Mouse (Mus musculus) forebrain, embryonic 12.5 days (tissue): ENCODE results near the gene Smad3. TPM values are rescaled to one million over a fixed set of nuclear protein-coding genes. Genes with fewer than 3 reads are reported as not detected.

Source experiments
- ATAC-seq: fragments of 200-750 bp; cut with Nextera tagmentation; 2 replicates; pipeline ENCODE4 v1.8.0; 2017; ENCODE audit warnings: moderate TSS enrichment; ENCODE audit not compliant: low FRiP score
- H3K27ac ChIP-seq: fragments of 300-500 bp; sonication (generic); 2 replicates; pipeline ENCODE4 v1.5.1; 2016; ENCODE audit warnings: mild to moderate bottlenecking
- H3K27me3 ChIP-seq: fragments of 300-500 bp; sonication (generic); 2 replicates; pipeline ENCODE4 v1.6.1; 2016; ENCODE audit warnings: mild to moderate bottlenecking
- H3K36me3 ChIP-seq: fragments of 300-500 bp; sonication (generic); replicated peaks from 2 replicates; pipeline ENCODE4 v1.6.1; 2016; ENCODE audit warnings: mild to moderate bottlenecking
- H3K4me1 ChIP-seq: fragments of 300-500 bp; sonication (generic); 2 replicates; pipeline ENCODE4 v1.6.1; 2016
- H3K4me2 ChIP-seq: fragments of 300-500 bp; sonication (generic); 2 replicates; pipeline ENCODE4 v1.6.1; 2016; ENCODE audit warnings: mild to moderate bottlenecking, moderate library complexity
- H3K4me3 ChIP-seq: fragments of 300-500 bp; sonication (generic); replicated peaks from 2 replicates; pipeline ENCODE4 v1.5.1; 2016; ENCODE audit warnings: mild to moderate bottlenecking
- H3K9ac ChIP-seq: fragments of 300-500 bp; sonication (generic); 2 replicates; pipeline ENCODE4 v1.6.1; 2016; ENCODE audit warnings: mild to moderate bottlenecking
- H3K9me3 ChIP-seq: fragments of 300-500 bp; sonication (generic); 2 replicates; pipeline ENCODE4 v1.6.1; 2016
- WGBS: fragments of 180-500 bp; shearing (Covaris S2); methylation state at CpG from one replicate; pipeline ENCODE4 v1.1.7; 2016; 5-methylcytosine and 5-hydroxymethylcytosine counted together
- polyA plus RNA-seq: library from polyadenylated mRNA; unstranded; fragments of >200 nt; fragmentation: Nextera tagmentation; extraction: Ambion mirVana; gene quantifications from 2 replicates; pipeline ENCODE4 v1.2.1, GENCODE M21; 2016

The Smad3 gene
- polyA plus RNA-seq, 1 experiment from 2014 or later: 23.1 TPM

DNA sequence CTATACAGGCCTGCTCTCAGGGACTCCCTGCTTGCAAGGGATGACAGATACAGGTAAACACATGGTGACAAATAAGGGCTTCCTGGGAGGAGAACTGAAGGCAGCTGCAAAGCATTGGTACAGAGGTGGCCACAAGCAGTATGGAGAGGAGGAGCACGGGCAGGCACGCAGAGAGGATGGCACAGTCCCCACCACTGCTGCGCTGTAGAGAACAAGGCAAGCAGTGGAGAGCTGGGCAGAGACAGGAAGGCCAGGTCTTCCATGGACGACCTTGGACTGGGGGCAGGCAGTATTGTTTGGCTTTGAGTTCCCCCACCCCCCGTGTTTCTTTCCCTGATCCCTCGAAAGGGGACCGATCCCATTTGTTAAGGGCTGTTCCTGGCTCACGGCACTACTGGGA lies 112.7 kb downstream of the Smad3 start:
- H3K27ac ChIP-seq: no peak overlapping the region
- no peaks in the 10 kb centered on the region for H3K4me1 ChIP-seq
- H3K9ac ChIP-seq: no peak overlapping the region
- WGBS: 88% methylated on average over 8 of the region's 8 CpGs
- H3K27me3 ChIP-seq: no peaks in the 10 kb centered on the region
- no peaks in the 10 kb centered on the region for H3K9me3 ChIP-seq
- H3K4me3 ChIP-seq: no peak overlapping the region
- H3K36me3 ChIP-seq: peaks cover 60% of the 10 kb centered on the region
- ATAC-seq: no peak
- H3K4me2 ChIP-seq: no peak overlapping the region

DNA sequence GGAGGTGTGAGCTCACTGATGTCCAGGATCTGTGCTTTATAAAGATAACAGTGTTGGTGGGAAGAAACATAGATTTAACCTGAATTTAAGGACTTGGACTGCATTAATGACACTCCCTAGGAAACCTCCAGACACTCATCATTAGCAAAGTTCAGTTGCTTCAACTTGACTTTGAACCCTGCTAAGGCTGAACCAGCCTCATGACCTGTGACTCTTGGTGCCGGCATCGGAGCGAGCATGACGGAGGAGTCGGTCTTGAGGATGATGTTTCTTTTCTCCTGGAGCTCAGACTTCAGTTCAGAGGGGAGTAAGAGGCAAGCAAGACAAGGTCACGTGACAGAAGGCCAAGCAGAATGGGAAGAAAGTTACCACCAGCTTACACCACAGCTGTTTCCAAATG lies 113.8 kb downstream of the Smad3 start:
- WGBS: 91% methylated on average over 6 of the region's 6 CpGs
- Histone ChIP-seq H3K36me3 (peaks cover 53% of the 10 kb centered on the region), H3K9ac (no peak overlapping the region), H3K4me1 (no peaks in the 10 kb centered on the region), H3K27ac (no peak overlapping the region), H3K4me2 (no peak overlapping the region), H3K4me3 (no peak overlapping the region), H3K27me3 (no peaks in the 10 kb centered on the region), H3K9me3 (no peaks in the 10 kb centered on the region)
- ATAC-seq: no peak

DNA sequence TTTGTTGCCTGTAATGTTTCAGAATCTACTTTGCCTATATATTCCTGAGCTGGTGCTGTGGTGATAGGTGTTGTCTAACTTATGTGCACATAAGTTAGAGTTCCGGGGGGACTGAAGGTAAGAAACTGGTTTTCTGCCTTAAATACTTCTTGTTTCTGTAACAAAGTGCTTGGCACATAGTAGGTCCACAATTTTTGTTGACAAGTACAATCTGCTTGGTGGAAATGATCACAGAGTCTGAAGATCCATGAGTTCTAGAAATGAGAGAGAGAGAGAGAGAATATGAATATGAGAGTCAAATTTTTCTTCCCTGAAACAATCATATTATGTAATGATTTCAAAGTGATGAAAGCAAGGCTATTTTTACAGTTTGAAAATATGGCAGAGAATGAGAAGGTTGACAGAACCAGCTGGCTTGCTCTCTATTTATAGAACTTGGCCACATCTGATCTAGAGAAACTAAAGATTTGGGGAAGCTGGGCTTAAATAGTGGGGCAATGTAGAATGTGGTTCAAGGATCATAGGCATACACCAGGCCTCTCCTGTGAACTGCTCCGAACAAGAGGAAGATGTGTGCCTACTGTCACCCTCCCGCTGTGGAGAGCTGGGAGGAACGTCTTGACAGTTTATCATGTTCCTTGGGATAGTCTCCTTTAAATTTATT lies 115.7 kb downstream of the Smad3 start:
- H3K9me3 ChIP-seq: no peaks in the 10 kb centered on the region
- no peak overlapping the region for H3K4me2 ChIP-seq
- ATAC-seq: no peak
- no peak overlapping the region for H3K4me3 ChIP-seq
- H3K27ac ChIP-seq: no peak overlapping the region
- 95% methylated on average over 4 of the region's 4 CpGs for WGBS
- peaks cover 43% of the 10 kb centered on the region for H3K36me3 ChIP-seq
- no peaks in the 10 kb centered on the region for H3K4me1 ChIP-seq
- H3K27me3 ChIP-seq: no peaks in the 10 kb centered on the region
- no peak overlapping the region for H3K9ac ChIP-seq

DNA sequence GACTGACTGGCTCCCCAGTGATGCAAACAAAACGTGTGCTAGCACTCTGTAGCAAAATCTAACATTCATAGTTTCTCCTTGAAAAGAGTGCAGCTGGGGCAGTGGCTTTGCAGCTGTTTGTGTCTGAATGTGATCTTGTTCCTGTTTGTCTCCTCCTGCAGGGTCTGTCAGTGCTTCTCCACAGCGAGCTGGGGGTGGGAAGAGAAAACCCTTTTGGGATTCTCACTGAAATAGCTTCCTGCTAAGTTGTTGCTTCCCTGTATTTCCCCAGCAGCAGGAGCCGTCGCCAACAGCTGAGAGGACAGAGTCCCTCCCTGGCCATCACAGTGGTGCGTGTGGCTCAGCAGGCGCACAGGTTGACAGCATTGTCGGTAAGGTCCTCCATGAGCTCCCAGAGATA lies 121.7 kb downstream of the Smad3 start:
- WGBS: 70% methylated on average over 7 of the region's 7 CpGs
- Histone ChIP-seq H3K4me1 (peaks cover 18% of the 10 kb centered on the region), H3K27ac (no peak overlapping the region), H3K4me2 (no peak overlapping the region), H3K9ac (no peak overlapping the region), H3K27me3 (no peaks in the 10 kb centered on the region), H3K4me3 (no peak overlapping the region), H3K9me3 (no peaks in the 10 kb centered on the region), H3K36me3 (peaks cover 25% of the 10 kb centered on the region)
- ATAC-seq: no peak

DNA sequence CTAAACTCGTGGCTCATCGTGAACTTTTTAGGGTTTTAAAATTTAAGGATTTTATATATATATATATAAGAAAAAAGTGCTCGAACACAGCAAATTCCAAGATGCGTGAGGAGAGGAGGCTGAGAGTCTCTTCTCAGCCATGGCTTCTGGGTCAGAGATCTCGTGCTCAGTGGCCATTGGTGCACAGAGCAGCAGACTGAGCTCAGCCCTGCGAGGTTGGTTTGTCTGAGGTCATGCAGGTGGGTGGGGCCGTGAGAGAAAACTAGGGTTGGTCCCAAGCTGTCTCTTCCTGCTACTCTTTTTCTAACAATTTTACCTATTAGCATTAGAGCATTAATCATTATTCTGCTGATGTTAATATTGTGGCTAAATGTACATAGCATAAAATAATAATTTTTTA lies 124.5 kb downstream of the Smad3 start:
- Histone ChIP-seq H3K36me3 (peaks cover 23% of the 10 kb centered on the region), H3K9me3 (no peaks in the 10 kb centered on the region)

DNA sequence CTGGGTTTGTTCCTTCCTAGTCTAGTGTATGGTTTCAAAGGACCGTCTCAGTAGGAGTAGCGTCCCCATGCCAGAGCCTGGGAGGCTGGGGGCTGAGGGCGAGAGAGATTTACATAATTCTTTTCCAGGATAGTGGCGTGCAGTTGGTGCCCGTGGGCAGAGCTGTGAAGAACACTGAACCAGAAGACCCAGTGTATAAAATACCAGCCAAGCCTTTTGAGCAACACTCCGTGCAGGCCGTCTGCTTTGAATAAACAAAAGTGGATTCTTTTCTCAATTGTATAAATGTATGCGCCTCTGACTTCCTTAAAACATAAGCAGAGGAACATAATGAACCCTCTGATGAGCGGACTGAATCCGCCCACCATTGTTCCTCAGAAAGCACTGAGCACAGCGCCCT lies 124.9 kb downstream of the Smad3 start:
- no peak overlapping the region; the same call in 1 of the 2 replicates for H3K27ac ChIP-seq
- H3K9ac ChIP-seq: peak overlapping the region; percentile 12; the same call in 1 of the 2 replicates
- H3K9me3 ChIP-seq: no peaks in the 10 kb centered on the region
- peaks cover 25% of the 10 kb centered on the region for H3K36me3 ChIP-seq
- H3K4me1 ChIP-seq: peaks cover 18% of the 10 kb centered on the region
- H3K27me3 ChIP-seq: no peaks in the 10 kb centered on the region
- no peak for ATAC-seq
- WGBS: 24% methylated on average over 11 of the region's 11 CpGs
- H3K4me3 ChIP-seq: no peak overlapping the region
- no peak overlapping the region for H3K4me2 ChIP-seq

More for the DNA sequence above, 124.5 kb downstream of the Smad3 start:
- Histone ChIP-seq H3K27me3 (no peaks in the 10 kb centered on the region), H3K4me1 (peaks cover 18% of the 10 kb centered on the region), H3K4me3 (no peak overlapping the region), H3K27ac (no peak overlapping the region), H3K9ac (no peak overlapping the region), H3K4me2 (no peak overlapping the region)
- 51% methylated on average over 7 of the region's 7 CpGs for WGBS
- ATAC-seq: no peak

DNA sequence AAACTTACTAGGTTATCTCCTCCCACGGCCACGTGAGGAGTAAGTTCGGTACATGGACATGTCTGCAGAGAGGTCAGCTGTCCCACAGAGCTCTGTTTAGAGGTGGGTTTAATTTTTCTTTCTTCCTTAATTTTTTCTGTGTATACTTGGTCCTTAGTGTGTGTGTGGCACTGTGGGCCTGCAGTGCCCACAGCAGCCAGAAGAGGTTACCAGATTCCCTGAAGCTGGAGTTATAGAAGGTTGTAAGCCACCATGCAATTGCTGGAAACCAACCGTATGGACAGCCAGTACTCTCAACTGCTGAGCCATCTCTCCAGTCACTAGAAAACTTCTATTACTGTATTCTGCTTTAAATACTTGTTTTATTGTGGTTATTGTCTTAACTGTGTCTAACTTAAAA lies 125.7 kb downstream of the Smad3 start:
- 73% methylated on average over 4 of the region's 4 CpGs for WGBS
- Histone ChIP-seq H3K4me1 (peaks cover 18% of the 10 kb centered on the region), H3K9ac (no peak overlapping the region), H3K27ac (no peak overlapping the region), H3K9me3 (no peaks in the 10 kb centered on the region), H3K4me2 (no peak overlapping the region), H3K36me3 (peaks cover 27% of the 10 kb centered on the region), H3K4me3 (no peak overlapping the region), H3K27me3 (no peaks in the 10 kb centered on the region)
- no peak for ATAC-seq

DNA sequence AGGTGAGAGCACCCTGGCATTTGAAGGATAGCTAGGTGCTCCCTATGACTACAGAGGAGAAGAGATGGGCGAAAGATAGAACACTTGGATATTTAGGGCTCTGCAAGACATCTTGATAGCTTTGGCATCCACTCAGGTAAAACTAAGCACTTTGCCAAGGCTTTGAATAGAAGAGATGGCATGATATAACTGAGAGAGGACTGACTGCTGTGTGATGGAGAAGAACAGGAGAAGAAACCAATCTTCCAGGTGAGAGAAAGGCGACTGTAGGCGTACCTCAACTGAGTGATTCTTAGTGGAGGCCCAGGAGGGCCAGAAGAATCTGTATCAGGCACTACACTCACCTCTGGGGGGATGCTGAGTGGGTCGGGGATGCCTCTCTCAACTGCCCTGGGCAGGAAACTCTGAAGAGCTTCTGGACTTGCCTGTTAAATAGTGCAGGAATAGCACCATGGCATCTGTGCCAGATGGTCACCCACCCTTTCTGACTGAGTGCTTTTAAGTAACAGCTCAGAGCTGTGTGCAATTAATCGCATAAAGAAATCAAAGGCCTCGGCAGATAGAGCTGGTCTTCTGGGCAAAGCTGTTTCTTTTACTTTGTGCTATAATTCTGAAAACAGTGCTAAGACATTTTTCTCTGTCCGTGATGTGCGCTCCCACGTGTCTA lies 132.6 kb downstream of the Smad3 start:
- H3K36me3 ChIP-seq: peaks cover 26% of the 10 kb centered on the region
- WGBS: 93% methylated on average over 9 of the region's 9 CpGs
- no peaks in the 10 kb centered on the region for H3K9me3 ChIP-seq
- H3K4me2 ChIP-seq: no peak overlapping the region
- H3K9ac ChIP-seq: no peak overlapping the region
- ATAC-seq: no peak
- peaks cover 21% of the 10 kb centered on the region for H3K4me1 ChIP-seq
- no peaks in the 10 kb centered on the region for H3K27me3 ChIP-seq
- no peak overlapping the region for H3K27ac ChIP-seq
- H3K4me3 ChIP-seq: no peak overlapping the region

DNA sequence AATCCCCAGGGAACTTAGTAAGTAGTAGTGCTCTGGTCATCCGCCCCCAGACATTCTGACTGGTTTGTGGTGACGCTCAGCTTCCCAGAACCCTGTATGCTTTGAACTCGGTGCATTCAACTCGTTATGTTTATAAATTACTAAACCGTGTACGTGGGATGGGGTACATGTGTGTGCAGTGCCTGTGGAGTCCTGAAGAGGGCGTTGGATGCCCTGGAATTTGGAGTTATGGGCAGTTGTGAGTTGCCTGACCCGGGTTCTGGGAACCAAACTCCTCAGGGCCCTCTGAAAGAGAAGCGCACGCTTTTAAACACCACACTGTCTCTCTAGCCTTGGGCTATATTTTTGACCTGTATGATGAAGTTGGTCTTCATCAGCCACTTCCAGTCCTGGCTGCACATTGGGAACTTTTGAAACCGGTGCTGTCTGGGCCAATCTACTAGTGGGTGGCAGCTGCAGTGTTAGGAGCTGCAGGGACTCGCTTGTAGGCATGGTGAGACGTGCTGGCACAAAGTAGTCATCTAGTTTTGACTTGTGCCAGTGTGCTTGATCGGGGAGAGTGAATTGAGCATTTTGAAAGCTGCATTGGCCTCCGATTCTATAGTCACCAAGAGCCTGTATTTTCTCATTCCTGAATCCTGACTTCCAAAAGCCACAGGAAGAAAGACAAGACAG lies 133.8 kb downstream of the Smad3 start:
- peaks cover 21% of the 10 kb centered on the region for H3K4me1 ChIP-seq
- H3K4me3 ChIP-seq: no peak overlapping the region
- no peak for ATAC-seq
- no peaks in the 10 kb centered on the region for H3K27me3 ChIP-seq
- H3K9me3 ChIP-seq: no peaks in the 10 kb centered on the region
- H3K4me2 ChIP-seq: no peak overlapping the region
- WGBS: 73% methylated on average over 15 of the region's 15 CpGs
- no peak overlapping the region for H3K9ac ChIP-seq
- no peak overlapping the region for H3K27ac ChIP-seq
- H3K36me3 ChIP-seq: peaks cover 29% of the 10 kb centered on the region

DNA sequence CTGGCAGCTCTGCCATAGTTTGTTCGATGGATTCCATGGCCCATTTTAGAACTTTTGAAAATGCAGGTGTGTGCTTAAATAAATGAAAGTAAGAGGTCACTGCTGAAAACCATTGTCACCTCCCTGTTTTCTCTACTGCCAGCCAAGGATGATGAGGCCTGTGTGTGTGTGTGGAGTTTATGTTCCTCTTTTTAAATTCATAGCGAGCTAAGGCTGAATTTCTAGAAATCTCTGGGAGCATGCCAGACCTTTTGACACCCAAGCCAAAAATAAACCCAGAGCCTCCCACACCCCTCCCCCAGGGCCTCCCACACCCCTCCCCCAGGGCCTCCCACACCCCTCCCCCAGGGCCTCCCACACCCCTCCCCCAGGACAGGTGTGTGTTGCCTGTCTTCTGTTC lies 139.8 kb downstream of the Smad3 start:
- H3K27me3 ChIP-seq: no peaks in the 10 kb centered on the region
- ATAC-seq: no peak
- H3K4me1 ChIP-seq: peaks cover 16% of the 10 kb centered on the region
- 95% methylated on average over 2 of the region's 2 CpGs for WGBS
- H3K9ac ChIP-seq: no peak overlapping the region
- no peaks in the 10 kb centered on the region for H3K9me3 ChIP-seq
- H3K36me3 ChIP-seq: peaks cover 36% of the 10 kb centered on the region
- H3K4me3 ChIP-seq: no peak overlapping the region
- no peak overlapping the region for H3K4me2 ChIP-seq
- H3K27ac ChIP-seq: no peak overlapping the region

DNA sequence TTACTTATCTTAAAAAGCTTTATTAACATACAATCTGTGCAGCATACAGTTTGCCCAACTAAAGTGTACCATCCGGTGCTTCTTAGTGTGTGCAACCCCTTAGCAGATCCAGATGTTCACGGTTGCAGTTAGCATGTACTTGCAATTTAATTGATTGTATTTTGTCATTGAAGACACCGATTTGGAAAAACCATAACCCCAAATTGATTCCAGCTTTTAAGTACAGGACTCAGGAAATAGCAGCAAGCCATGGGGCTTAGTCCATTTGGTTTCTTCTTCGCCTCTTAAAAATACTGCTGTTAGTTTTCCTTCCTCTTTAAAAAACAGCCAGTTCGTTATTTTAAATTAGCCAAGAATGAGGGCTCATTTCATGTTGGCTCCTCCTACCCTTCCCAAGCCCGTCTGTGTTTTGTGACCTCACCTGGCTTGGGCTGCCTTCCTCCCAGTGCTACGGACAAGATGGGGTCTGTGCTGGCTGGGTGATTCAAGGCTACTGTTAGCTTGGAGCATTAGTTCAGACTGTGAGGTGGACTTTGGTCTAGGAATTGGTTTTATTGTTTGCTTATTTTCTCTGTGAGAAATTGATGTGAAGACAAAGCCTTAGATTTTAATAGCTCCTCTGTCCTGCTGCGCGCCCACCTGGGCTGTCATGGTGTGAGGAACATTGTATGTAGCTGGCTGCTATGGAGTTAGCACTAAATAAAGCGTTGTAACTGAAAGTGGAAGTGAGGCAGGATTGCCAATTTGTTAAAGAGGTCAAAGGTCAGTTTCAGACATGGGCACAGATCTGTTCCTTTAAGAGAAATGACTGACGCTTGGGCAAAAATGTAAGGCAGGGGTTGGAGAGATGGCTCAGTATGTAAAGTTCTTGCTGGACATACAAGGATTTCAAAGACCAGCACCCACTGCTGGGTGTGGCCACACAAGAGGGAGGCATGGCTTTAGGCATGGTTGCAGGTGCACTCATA lies 143.5 kb downstream of the Smad3 start:
- Histone ChIP-seq H3K4me1 (peaks cover 34% of the 10 kb centered on the region), H3K27me3 (peaks cover 7% of the 10 kb centered on the region; the same call in 1 of the 2 replicates), H3K9ac (no peak overlapping the region), H3K27ac (no peak overlapping the region), H3K4me2 (no peak overlapping the region), H3K36me3 (peaks cover 23% of the 10 kb centered on the region), H3K4me3 (no peak overlapping the region), H3K9me3 (no peaks in the 10 kb centered on the region)
- no peak for ATAC-seq
- WGBS: 73% methylated on average over 11 of the region's 11 CpGs

DNA sequence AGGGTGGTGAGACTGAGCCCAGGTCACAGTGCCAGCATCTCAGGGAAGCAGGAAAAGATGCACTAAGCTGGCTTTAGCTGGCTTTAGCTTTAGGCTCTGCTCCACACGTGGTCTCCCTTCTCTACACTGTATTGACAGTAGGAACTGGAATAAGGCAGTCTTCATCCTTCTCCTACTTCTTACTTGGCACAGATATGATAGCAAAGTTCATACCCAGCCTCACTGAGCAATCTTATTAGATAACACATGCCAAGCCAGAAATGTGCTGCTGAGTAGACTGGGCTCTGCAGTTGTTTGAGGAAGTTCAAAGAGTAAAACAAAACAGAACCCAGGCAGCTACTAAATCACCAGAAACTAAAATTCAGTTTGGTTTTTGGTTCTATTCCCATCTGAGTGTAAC lies 144.2 kb downstream of the Smad3 start:
- H3K4me1 ChIP-seq: peaks cover 37% of the 10 kb centered on the region
- no peak overlapping the region for H3K27ac ChIP-seq
- peaks cover 18% of the 10 kb centered on the region for H3K36me3 ChIP-seq
- no peak overlapping the region for H3K4me3 ChIP-seq
- H3K27me3 ChIP-seq: peaks cover 7% of the 10 kb centered on the region; the same call in 1 of the 2 replicates
- 0 out of 2 replicates have a peak overlapping the region, but pooled peaks have one; percentile 25 for H3K4me2 ChIP-seq
- H3K9me3 ChIP-seq: no peaks in the 10 kb centered on the region
- 42% methylated on average over 1 of the region's 1 CpGs for WGBS
- no peak for ATAC-seq
- H3K9ac ChIP-seq: no peak overlapping the region
